Mouse (Mus musculus) cerebellum, adult 9-10 months (tissue): Measurements from ENCODE around the gene Ldhc.

Experiments
- DNase-seq: peaks from one replicate; pipeline ENCODE4 v3.0.0; 2022

Gene Ldhc

GRCm38 (mm10) chr7:46919551-46920176 is 58.7 kb downstream of the Ldhc start, which contains the start of gene Tsg101:
TSS of gene Tsg101 (minus strand) at chr7:46919969.
- DNase-seq, result peak; percentile 86

GRCm38 (mm10) chr7:46922075-46922474 is 61.1 kb downstream of the Ldhc start:
- peak; percentile 14 for DNase-seq
